Mouse (Mus musculus) olfactory bulb, adult 2 months (tissue): ENCODE results near the gene Sh3gl2.

Source experiments
- CTCF ChIP-seq: fragments of 200-500 bp; IDR thresholded peaks from 2 replicates; pipeline ENCODE4 v1.5.1; 2012; ENCODE audit warnings: low read depth, mild to moderate bottlenecking, low read length, moderate library complexity; ENCODE audit not compliant: insufficient read depth
- POLR2A ChIP-seq: fragments of 200-500 bp; IDR thresholded peaks from 2 replicates; pipeline ENCODE4 v1.6.1; 2012; ENCODE audit warnings: mild to moderate bottlenecking, low read depth, low read length, moderate library complexity; ENCODE audit not compliant: insufficient read depth

GRCm38 (mm10) chr4:85202582-85202981 lies 2.3 kb upstream of the Sh3gl2 start:
- TF ChIP-seq POLR2A (no peak), CTCF (no peak)
